Mouse (Mus musculus) liver, embryonic 15.5 days (tissue): ENCODE measurements around the gene Ttc17. TPM values are rescaled to one million over a fixed set of nuclear protein-coding genes. Genes with fewer than 3 reads are reported as not detected.

Experiments used
- ATAC-seq: fragments of 200-750 bp; cut with Nextera tagmentation; 2 replicates; pipeline ENCODE4 v1.8.0; 2017; ENCODE audit warnings: moderate number of reproducible peaks, mild to moderate bottlenecking, moderate library complexity; ENCODE audit not compliant: insufficient read depth
- H3K27ac ChIP-seq: fragments of 300-500 bp; sonication (generic); replicated peaks from 2 replicates; pipeline ENCODE4 v1.5.1; 2015; ENCODE audit warnings: mild to moderate bottlenecking, inconsistent platforms
- H3K27me3 ChIP-seq: fragments of 300-500 bp; sonication (generic); 2 replicates; pipeline ENCODE4 v1.6.1; 2015; ENCODE audit warnings: mild to moderate bottlenecking, inconsistent platforms
- H3K36me3 ChIP-seq: fragments of 300-500 bp; sonication (generic); replicated peaks from 2 replicates; pipeline ENCODE4 v1.6.1; 2015; ENCODE audit warnings: moderate library complexity, mild to moderate bottlenecking, inconsistent platforms
- H3K4me1 ChIP-seq: fragments of 300-500 bp; sonication (generic); replicated peaks from 2 replicates; pipeline ENCODE4 v1.6.1; 2015; ENCODE audit warnings: inconsistent platforms
- H3K4me2 ChIP-seq: fragments of 300-500 bp; sonication (generic); 2 replicates; pipeline ENCODE4 v1.6.1; 2015; ENCODE audit warnings: moderate library complexity, mild to moderate bottlenecking, inconsistent platforms
- H3K4me3 ChIP-seq: fragments of 300-500 bp; sonication (generic); replicated peaks from 2 replicates; pipeline ENCODE4 v1.5.1; 2015; ENCODE audit warnings: mild to moderate bottlenecking, inconsistent platforms
- H3K9ac ChIP-seq: fragments of 300-500 bp; sonication (generic); 2 replicates; pipeline ENCODE4 v1.6.1; 2015; ENCODE audit warnings: moderate library complexity, mild to moderate bottlenecking, inconsistent platforms
- H3K9me3 ChIP-seq: fragments of 300-500 bp; sonication (generic); replicated peaks from 2 replicates; pipeline ENCODE4 v1.6.1; 2016; ENCODE audit warnings: inconsistent platforms
- WGBS: fragments of 180-500 bp; shearing (Covaris S2); methylation state at CpG from one replicate; pipeline ENCODE4 v1.1.7; 2015; ENCODE audit warnings: mixed read lengths; ENCODE audit not compliant: insufficient replicate concordance; 5-methylcytosine and 5-hydroxymethylcytosine counted together
- polyA plus RNA-seq: library from polyadenylated mRNA; unstranded; fragments of >200 nt; fragmentation: Nextera tagmentation; extraction: Ambion mirVana; gene quantifications from 2 replicates; pipeline ENCODE4 v1.2.1, GENCODE M21; 2015

The Ttc17 gene
- polyA plus RNA-seq, 1 experiment from 2014 or later = 6.2 TPM

- Histone ChIP-seq H3K27ac (no peak overlapping the region), H3K4me1 (no peaks in the 10 kb centered on the region), H3K27me3 (no peaks in the 10 kb centered on the region), H3K9me3 (no peaks in the 10 kb centered on the region), H3K4me3 (no peak overlapping the region), H3K36me3 (peaks cover 24% of the 10 kb centered on the region), H3K4me2 (no peak overlapping the region), H3K9ac (no peak overlapping the region)
- 59% methylated on average over 2 of the region's 2 CpGs for WGBS
- no peak for ATAC-seq
Observed at GRCm38 (mm10) chr2:94381057-94381647, 25.3 kb downstream of the Ttc17 start.

- Histone ChIP-seq H3K27ac (no peak overlapping the region), H3K27me3 (no peaks in the 10 kb centered on the region), H3K4me3 (no peak overlapping the region), H3K36me3 (peaks cover 40% of the 10 kb centered on the region), H3K4me1 (no peaks in the 10 kb centered on the region), H3K4me2 (no peak overlapping the region), H3K9me3 (no peaks in the 10 kb centered on the region), H3K9ac (no peak overlapping the region)
- no peak for ATAC-seq
- 84% methylated on average over 11 of the region's 11 CpGs for WGBS
Observed at GRCm38 (mm10) chr2:94378678-94379077, 27.8 kb downstream of the Ttc17 start.

- no peak overlapping the region for H3K9ac ChIP-seq
- H3K4me1 ChIP-seq = no peaks in the 10 kb centered on the region
- H3K4me2 ChIP-seq = no peak overlapping the region
- H3K27me3 ChIP-seq = no peaks in the 10 kb centered on the region
- no peak for ATAC-seq
- no peak overlapping the region for H3K27ac ChIP-seq
- peaks cover 52% of the 10 kb centered on the region for H3K36me3 ChIP-seq
- 82% methylated on average over 6 of the region's 6 CpGs for WGBS
- no peaks in the 10 kb centered on the region for H3K9me3 ChIP-seq
- H3K4me3 ChIP-seq = no peak overlapping the region
Observed at GRCm38 (mm10) chr2:94371093-94371492, 35.4 kb downstream of the Ttc17 start.

- Histone ChIP-seq H3K4me3 (no peak overlapping the region), H3K36me3 (peaks cover 54% of the 10 kb centered on the region), H3K27ac (no peak overlapping the region), H3K9ac (no peak overlapping the region), H3K4me2 (no peak overlapping the region), H3K9me3 (no peaks in the 10 kb centered on the region), H3K27me3 (no peaks in the 10 kb centered on the region), H3K4me1 (no peaks in the 10 kb centered on the region)
- WGBS = 83% methylated on average over 6 of the region's 6 CpGs
- ATAC-seq = no peak
Observed at GRCm38 (mm10) chr2:94363821-94364220, 42.7 kb downstream of the Ttc17 start.

- Histone ChIP-seq H3K4me2 (no peak overlapping the region), H3K36me3 (peaks cover 63% of the 10 kb centered on the region), H3K27ac (no peak overlapping the region), H3K4me3 (no peak overlapping the region), H3K9ac (no peak overlapping the region), H3K9me3 (no peaks in the 10 kb centered on the region), H3K4me1 (no peaks in the 10 kb centered on the region), H3K27me3 (no peaks in the 10 kb centered on the region)
- no peak for ATAC-seq
- 20% methylated on average over 4 of the region's 4 CpGs for WGBS
Observed at GRCm38 (mm10) chr2:94360398-94360973, 46.0 kb downstream of the Ttc17 start.

GRCm38 (mm10) chr2:94348165-94348591 lies 58.3 kb downstream of the Ttc17 start:
- H3K36me3 ChIP-seq = no peaks in the 10 kb centered on the region
- H3K27me3 ChIP-seq = no peaks in the 10 kb centered on the region
- no peak overlapping the region for H3K4me3 ChIP-seq
- H3K27ac ChIP-seq = no peak overlapping the region
- no peaks in the 10 kb centered on the region for H3K9me3 ChIP-seq
- WGBS = 35% methylated on average over 6 of the region's 6 CpGs
- no peak overlapping the region for H3K9ac ChIP-seq
- H3K4me1 ChIP-seq = no peaks in the 10 kb centered on the region
- H3K4me2 ChIP-seq = no peak overlapping the region
- ATAC-seq = no peak

- Histone ChIP-seq H3K4me1 (no peaks in the 10 kb centered on the region), H3K9me3 (no peaks in the 10 kb centered on the region), H3K27ac (no peak overlapping the region), H3K9ac (no peak overlapping the region), H3K27me3 (no peaks in the 10 kb centered on the region), H3K36me3 (0 out of 2 replicates have a peak, but pooled peaks cover 8% of the 10 kb centered on the region), H3K4me2 (no peak overlapping the region), H3K4me3 (no peak overlapping the region)
- 70% methylated on average over 5 of the region's 5 CpGs for WGBS
- ATAC-seq = no peak
Observed at GRCm38 (mm10) chr2:94346746-94347145, 59.7 kb downstream of the Ttc17 start.

- H3K9ac ChIP-seq = no peak overlapping the region
- H3K4me2 ChIP-seq = no peak overlapping the region
- H3K27ac ChIP-seq = no peak overlapping the region
- H3K4me3 ChIP-seq = no peak overlapping the region
- no peaks in the 10 kb centered on the region for H3K4me1 ChIP-seq
- H3K27me3 ChIP-seq = no peaks in the 10 kb centered on the region
- 0 out of 2 replicates have a peak, but pooled peaks cover 8% of the 10 kb centered on the region for H3K36me3 ChIP-seq
- WGBS = 77% methylated on average over 4 of the region's 4 CpGs
- no peak for ATAC-seq
- H3K9me3 ChIP-seq = no peaks in the 10 kb centered on the region
Observed at GRCm38 (mm10) chr2:94344624-94345023, 61.9 kb downstream of the Ttc17 start.

- Histone ChIP-seq H3K4me2 (no peak overlapping the region), H3K9ac (no peak overlapping the region), H3K4me1 (no peaks in the 10 kb centered on the region), H3K36me3 (0 out of 2 replicates have a peak, but pooled peaks cover 8% of the 10 kb centered on the region), H3K27ac (no peak overlapping the region), H3K9me3 (no peaks in the 10 kb centered on the region), H3K4me3 (no peak overlapping the region), H3K27me3 (no peaks in the 10 kb centered on the region)
- no peak for ATAC-seq
- WGBS = 76% methylated on average over 12 of the region's 12 CpGs
Observed at GRCm38 (mm10) chr2:94343290-94344285, 62.9 kb downstream of the Ttc17 start.

- H3K4me1 ChIP-seq = no peaks in the 10 kb centered on the region
- no peak overlapping the region for H3K9ac ChIP-seq
- no peaks in the 10 kb centered on the region for H3K27me3 ChIP-seq
- peaks cover 20% of the 10 kb centered on the region; the same call in 1 of the 2 replicates for H3K36me3 ChIP-seq
- H3K9me3 ChIP-seq = no peaks in the 10 kb centered on the region
- ATAC-seq = no peak
- no peak overlapping the region for H3K27ac ChIP-seq
- WGBS = 61% methylated on average over 1 of the region's 1 CpGs
- no peak overlapping the region for H3K4me3 ChIP-seq
- no peak overlapping the region for H3K4me2 ChIP-seq
Observed at GRCm38 (mm10) chr2:94340769-94341168, 65.7 kb downstream of the Ttc17 start.

- Histone ChIP-seq H3K9ac (no peak overlapping the region), H3K9me3 (no peaks in the 10 kb centered on the region), H3K36me3 (peaks cover 20% of the 10 kb centered on the region; the same call in 1 of the 2 replicates), H3K4me1 (no peaks in the 10 kb centered on the region), H3K27me3 (no peaks in the 10 kb centered on the region), H3K4me2 (no peak overlapping the region), H3K27ac (no peak overlapping the region), H3K4me3 (no peak overlapping the region)
- ATAC-seq = no peak
- 77% methylated on average over 5 of the region's 5 CpGs for WGBS
Observed at GRCm38 (mm10) chr2:94339495-94339894, 67.0 kb downstream of the Ttc17 start.
